Mouse (Mus musculus): ENCODE data around the gene Nell1. TPM values are rescaled to one million over a fixed set of nuclear protein-coding genes. Genes with fewer than 3 reads are reported as not detected.

Gene Nell1
- polyA plus RNA-seq, 1 experiment, result 0.52 TPM

GRCm38 (mm10) chr7:50153618-50154017, 179.0 kb downstream of the Nell1 start:
- no peak for TF ChIP-seq EP300 (IDR thresholded peaks at IDR 0.05; ENCODE audit: insufficient read depth, low read depth, low read length)
- no peak for TF ChIP-seq POLR2A (IDR thresholded peaks at IDR 0.05; ENCODE audit: insufficient read depth, low read length)
- TF ChIP-seq CTCF (IDR thresholded peaks at IDR 0.05; ENCODE audit: low read depth, low read length), result no peak
- Histone ChIP-seq H3K36me3 (ENCODE audit: control insufficient read depth, insufficient read depth, low read length, poor library complexity, severe bottlenecking) (no peaks in the 10 kb centered on the region), H3K9me3 (replicated peaks; ENCODE audit: control insufficient read depth, insufficient read depth, low read length, poor library complexity, severe bottlenecking) (0 out of 2 replicates have a peak, but pooled peaks cover 3% of the 10 kb centered on the region), H3K27me3 (ENCODE audit: control insufficient read depth, insufficient read depth, low read length, poor library complexity, severe bottlenecking) (no peaks in the 10 kb centered on the region), H3K4me1 (ENCODE audit: control insufficient read depth, insufficient read depth, low read length) (no peaks in the 10 kb centered on the region), H3K4me3 (ENCODE audit: low read depth, low read length) (no peak overlapping the region), H3K27ac (ENCODE audit: insufficient read depth, low read length) (no peak overlapping the region), H3K9ac (ENCODE audit: low read depth, poor library complexity, severe bottlenecking) (no peak overlapping the region)

GRCm38 (mm10) chr7:50162602-50163001, 187.9 kb downstream of the Nell1 start:
- Histone ChIP-seq H3K27ac (ENCODE audit: insufficient read depth, low read length) (no peak overlapping the region), H3K9me3 (replicated peaks; ENCODE audit: control insufficient read depth, insufficient read depth, low read length, poor library complexity, severe bottlenecking) (no peaks in the 10 kb centered on the region; the same call in 1 of the 2 replicates), H3K4me1 (ENCODE audit: control insufficient read depth, insufficient read depth, low read length) (no peaks in the 10 kb centered on the region), H3K4me3 (ENCODE audit: low read depth, low read length) (no peak overlapping the region), H3K36me3 (ENCODE audit: control insufficient read depth, insufficient read depth, low read length, poor library complexity, severe bottlenecking) (no peaks in the 10 kb centered on the region), H3K27me3 (ENCODE audit: control insufficient read depth, insufficient read depth, low read length, poor library complexity, severe bottlenecking) (no peaks in the 10 kb centered on the region), H3K9ac (ENCODE audit: low read depth, poor library complexity, severe bottlenecking) (no peak overlapping the region)
- TF ChIP-seq EP300 (IDR thresholded peaks at IDR 0.05; ENCODE audit: insufficient read depth, low read depth, low read length) (no peak), POLR2A (IDR thresholded peaks at IDR 0.05; ENCODE audit: insufficient read depth, low read length) (no peak), CTCF (IDR thresholded peaks at IDR 0.05; ENCODE audit: low read depth, low read length) (no peak)

- Histone ChIP-seq H3K4me3 (ENCODE audit: low read depth, low read length) (no peak overlapping the region), H3K36me3 (ENCODE audit: control insufficient read depth, insufficient read depth, low read length, poor library complexity, severe bottlenecking) (no peaks in the 10 kb centered on the region), H3K9me3 (replicated peaks; ENCODE audit: control insufficient read depth, insufficient read depth, low read length, poor library complexity, severe bottlenecking) (no peaks in the 10 kb centered on the region), H3K27me3 (ENCODE audit: control insufficient read depth, insufficient read depth, low read length, poor library complexity, severe bottlenecking) (no peaks in the 10 kb centered on the region), H3K9ac (ENCODE audit: low read depth, poor library complexity, severe bottlenecking) (no peak overlapping the region), H3K27ac (ENCODE audit: insufficient read depth, low read length) (no peak overlapping the region), H3K4me1 (ENCODE audit: control insufficient read depth, insufficient read depth, low read length) (no peaks in the 10 kb centered on the region)
- TF ChIP-seq CTCF (IDR thresholded peaks at IDR 0.05; ENCODE audit: low read depth, low read length), result no peak
- no peak for TF ChIP-seq POLR2A (IDR thresholded peaks at IDR 0.05; ENCODE audit: insufficient read depth, low read length)
- TF ChIP-seq EP300 (IDR thresholded peaks at IDR 0.05; ENCODE audit: insufficient read depth, low read depth, low read length), result no peak
These were observed 194.1 kb downstream of the Nell1 start for GRCm38 (mm10) chr7:50168778-50169177.

DNA sequence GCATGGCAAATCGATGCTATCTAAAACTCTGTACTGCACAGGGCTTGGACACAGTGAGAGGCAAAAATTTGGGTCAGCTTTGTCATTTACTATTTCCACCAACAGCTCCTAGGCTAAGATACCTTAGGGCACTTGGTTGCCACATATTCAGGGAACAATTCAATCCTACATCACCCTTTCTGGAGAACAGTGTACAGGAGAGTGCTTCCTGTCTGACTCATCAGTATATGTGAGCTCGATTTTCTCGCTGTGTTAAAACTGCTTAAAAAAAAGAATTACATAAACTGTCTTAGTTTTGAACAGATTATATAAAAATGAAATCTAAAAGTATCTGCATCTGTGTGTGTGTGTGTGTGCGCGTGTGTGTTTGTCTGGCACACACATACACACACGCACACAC, 211.6 kb downstream of the Nell1 start:
- no peak overlapping the region for H3K4me3 ChIP-seq (ENCODE audit: low read depth, low read length)
- H3K9ac ChIP-seq (ENCODE audit: low read depth, poor library complexity, severe bottlenecking), result no peak overlapping the region
- H3K9me3 ChIP-seq (replicated peaks; ENCODE audit: control insufficient read depth, insufficient read depth, low read length, poor library complexity, severe bottlenecking), result no peaks in the 10 kb centered on the region
- H3K36me3 ChIP-seq (ENCODE audit: control insufficient read depth, insufficient read depth, low read length, poor library complexity, severe bottlenecking), result no peaks in the 10 kb centered on the region
- no peaks in the 10 kb centered on the region; the same call in 1 of the 2 replicates for H3K27me3 ChIP-seq (ENCODE audit: control insufficient read depth, insufficient read depth, low read length, poor library complexity, severe bottlenecking)
- TF ChIP-seq CTCF (IDR thresholded peaks at IDR 0.05; ENCODE audit: low read depth, low read length) (no peak), POLR2A (IDR thresholded peaks at IDR 0.05; ENCODE audit: insufficient read depth, low read length) (no peak), EP300 (IDR thresholded peaks at IDR 0.05; ENCODE audit: insufficient read depth, low read depth, low read length) (no peak)
- no peaks in the 10 kb centered on the region for H3K4me1 ChIP-seq (ENCODE audit: control insufficient read depth, insufficient read depth, low read length)
- no peak overlapping the region for H3K27ac ChIP-seq (ENCODE audit: insufficient read depth, low read length)

DNA sequence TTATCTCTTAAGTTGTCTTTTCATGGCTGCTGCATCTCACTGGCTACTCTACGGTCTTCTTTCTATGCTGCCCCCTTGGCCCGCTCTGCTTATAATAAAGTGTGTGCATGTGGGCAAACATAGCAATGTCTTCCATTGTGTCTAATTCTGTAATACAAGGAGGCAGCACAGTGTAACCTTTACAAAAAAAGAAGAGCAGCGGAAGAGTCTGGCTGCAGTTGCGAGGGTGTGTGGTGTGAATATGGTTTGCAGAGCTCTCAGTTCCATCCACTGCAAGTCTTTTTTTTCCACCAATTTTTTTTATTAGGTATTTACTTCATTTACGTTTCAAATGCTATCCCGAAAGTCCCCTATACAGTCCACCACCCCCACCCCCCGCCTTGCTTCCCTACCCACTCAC, 219.3 kb downstream of the Nell1 start:
- H3K36me3 ChIP-seq (ENCODE audit: control insufficient read depth, insufficient read depth, low read length, poor library complexity, severe bottlenecking), result no peaks in the 10 kb centered on the region
- H3K4me1 ChIP-seq (ENCODE audit: control insufficient read depth, insufficient read depth, low read length), result no peaks in the 10 kb centered on the region
- H3K4me3 ChIP-seq (ENCODE audit: low read depth, low read length), result no peak overlapping the region
- no peaks in the 10 kb centered on the region for H3K27me3 ChIP-seq (ENCODE audit: control insufficient read depth, insufficient read depth, low read length, poor library complexity, severe bottlenecking)
- no peaks in the 10 kb centered on the region for H3K9me3 ChIP-seq (replicated peaks; ENCODE audit: control insufficient read depth, insufficient read depth, low read length, poor library complexity, severe bottlenecking)
- H3K9ac ChIP-seq (ENCODE audit: low read depth, poor library complexity, severe bottlenecking), result no peak overlapping the region
- TF ChIP-seq CTCF (IDR thresholded peaks at IDR 0.05; ENCODE audit: low read depth, low read length) (no peak), POLR2A (IDR thresholded peaks at IDR 0.05; ENCODE audit: insufficient read depth, low read length) (no peak), EP300 (IDR thresholded peaks at IDR 0.05; ENCODE audit: insufficient read depth, low read depth, low read length) (no peak)
- H3K27ac ChIP-seq (ENCODE audit: insufficient read depth, low read length), result no peak overlapping the region

- no peak overlapping the region for H3K4me3 ChIP-seq (ENCODE audit: low read depth, low read length)
- H3K27ac ChIP-seq (ENCODE audit: insufficient read depth, low read length), result no peak overlapping the region
- TF ChIP-seq POLR2A (IDR thresholded peaks at IDR 0.05; ENCODE audit: insufficient read depth, low read length), result no peak
- TF ChIP-seq CTCF (IDR thresholded peaks at IDR 0.05; ENCODE audit: low read depth, low read length), result no peak
- no peak for TF ChIP-seq EP300 (IDR thresholded peaks at IDR 0.05; ENCODE audit: insufficient read depth, low read depth, low read length)
- H3K36me3 ChIP-seq (ENCODE audit: control insufficient read depth, insufficient read depth, low read length, poor library complexity, severe bottlenecking), result no peaks in the 10 kb centered on the region
- H3K4me1 ChIP-seq (ENCODE audit: control insufficient read depth, insufficient read depth, low read length), result no peaks in the 10 kb centered on the region
- no peaks in the 10 kb centered on the region for H3K27me3 ChIP-seq (ENCODE audit: control insufficient read depth, insufficient read depth, low read length, poor library complexity, severe bottlenecking)
- no peaks in the 10 kb centered on the region for H3K9me3 ChIP-seq (replicated peaks; ENCODE audit: control insufficient read depth, insufficient read depth, low read length, poor library complexity, severe bottlenecking)
- H3K9ac ChIP-seq (ENCODE audit: low read depth, poor library complexity, severe bottlenecking), result no peak overlapping the region
These were observed 220.5 kb downstream of the Nell1 start for GRCm38 (mm10) chr7:50195080-50195611.
